Mouse (Mus musculus) activated CD4-positive, CD25-positive, alpha-beta regulatory T cell (primary cell): ENCODE results near the gene Leo1. TPM values are rescaled to one million over a fixed set of nuclear protein-coding genes. Genes with fewer than 3 reads are reported as not detected.

Source experiments
- polyA plus RNA-seq, 2 experiments: library from polyadenylated mRNA; unstranded; fragments of 100-300 nt; shearing (Covaris generic); gene quantifications; one replicate each; pipeline ENCODE4 v1.2.1; 2017

The Leo1 gene
- polyA plus RNA-seq = 10 to 100 TPM; 25.2 to 27.8 TPM

DNA sequence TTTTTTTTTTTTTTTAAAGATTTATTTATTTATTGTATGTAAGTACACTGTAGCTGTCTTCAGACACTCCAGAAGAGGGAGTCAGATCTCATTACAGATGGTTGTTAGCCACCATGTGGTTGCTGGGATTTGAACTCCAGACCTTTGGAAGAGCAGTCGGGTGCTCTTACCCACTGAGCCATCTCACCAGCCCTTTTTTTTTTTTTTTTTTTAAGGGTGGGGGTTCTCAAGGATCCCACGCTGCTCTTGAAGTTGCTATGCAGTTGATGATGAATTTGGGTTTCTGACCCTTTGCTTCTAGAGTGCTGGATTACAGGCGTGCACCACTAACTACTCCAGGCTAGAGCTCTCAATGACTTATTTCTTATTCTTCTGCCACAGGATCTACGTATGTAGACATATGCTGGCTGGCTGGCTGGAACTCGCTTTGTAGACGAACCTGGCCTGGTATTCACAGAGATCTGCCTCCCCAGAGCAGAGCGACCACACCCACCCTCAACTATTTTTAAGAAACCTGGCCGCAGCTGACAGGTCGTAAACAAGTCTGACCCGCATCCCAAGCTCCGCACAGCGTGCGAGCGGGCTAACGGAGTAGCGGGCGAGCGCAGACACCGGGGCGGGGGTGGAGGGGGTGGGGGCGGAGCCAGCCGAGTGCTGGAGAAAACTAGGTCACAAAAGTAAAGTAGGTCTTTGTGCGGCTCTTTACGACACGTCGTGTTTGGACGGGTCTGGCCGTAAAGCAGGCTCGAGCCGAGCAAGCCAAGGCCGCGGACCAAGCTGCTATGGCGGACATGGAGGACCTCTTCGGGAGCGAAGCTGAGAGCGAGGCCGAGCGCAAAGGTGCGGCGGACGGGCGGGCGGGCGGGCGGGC, at the start of gene Leo1:
Leo1 (plus strand) TSS at position 729 of the 871 bp plus-strand sequence.

DNA sequence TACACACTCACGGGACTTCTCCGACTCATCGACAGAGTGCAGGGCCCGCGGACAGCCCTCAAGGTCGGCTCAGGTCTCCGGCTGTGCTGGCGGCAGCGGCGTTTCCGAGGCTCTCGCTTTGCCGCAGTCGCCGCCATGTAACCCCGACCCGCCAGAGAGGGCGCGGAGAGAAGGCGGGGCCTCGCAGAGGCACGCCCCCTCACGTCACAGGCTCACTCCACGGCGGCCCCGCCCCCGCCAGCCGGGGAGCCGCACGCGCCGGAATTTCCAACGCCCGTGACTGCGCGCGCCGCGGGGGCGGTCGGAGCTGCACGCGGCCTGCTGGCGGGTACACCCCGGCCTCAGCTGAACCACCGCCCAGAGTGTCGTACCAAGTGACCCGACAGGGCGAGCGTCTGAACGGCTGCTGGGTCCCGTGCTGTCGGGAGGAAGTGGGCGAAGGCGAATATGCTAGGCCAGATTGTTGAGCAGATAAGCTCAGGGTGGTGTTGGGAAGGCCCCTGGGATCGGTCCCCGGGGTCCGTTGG, 31.4 kb upstream of the Leo1 start, which contains the start of gene Mapk6:
Mapk6 (minus strand) TSS at position 154 of the 527 bp plus-strand sequence.

Other genes starting within 250 kb of the Leo1 start
- gene Myo5c, start 209.5 kb upstream of the Leo1 start, polyA plus RNA-seq = under 1 TPM; 0.20 to 0.41 TPM
- gene Gnb5, start 135.2 kb upstream of the Leo1 start, polyA plus RNA-seq = 1 to 10 TPM; 6.1 to 9.4 TPM
- gene Bcl2l10, start 93.8 kb upstream of the Leo1 start, polyA plus RNA-seq = under 1 TPM in 1 of 2 experiments, not detected in 1; 0.43 TPM
- 10 to 100 TPM; 52.4 to 65.8 TPM for gene Mapk6, start 31.5 kb upstream of the Leo1 start, polyA plus RNA-seq
- gene Tmod3, start 118.1 kb downstream of the Leo1 start, polyA plus RNA-seq = 100 to 1,000 TPM; 117 to 158 TPM
- under 1 TPM in 1 of 2 experiments, not detected in 1; 0.37 TPM for gene Tmod2, start 169.8 kb downstream of the Leo1 start, polyA plus RNA-seq
- gene Lysmd2, start 184.2 kb downstream of the Leo1 start, polyA plus RNA-seq = 10 to 100 TPM; 42.5 to 72.1 TPM
- gene Scg3, start 242.5 kb downstream of the Leo1 start, polyA plus RNA-seq = under 1 TPM in 1 of 2 experiments, not detected in 1; 0.10 TPM